Mouse (Mus musculus): Measurements from ENCODE around the gene Nfasc.

DNA sequence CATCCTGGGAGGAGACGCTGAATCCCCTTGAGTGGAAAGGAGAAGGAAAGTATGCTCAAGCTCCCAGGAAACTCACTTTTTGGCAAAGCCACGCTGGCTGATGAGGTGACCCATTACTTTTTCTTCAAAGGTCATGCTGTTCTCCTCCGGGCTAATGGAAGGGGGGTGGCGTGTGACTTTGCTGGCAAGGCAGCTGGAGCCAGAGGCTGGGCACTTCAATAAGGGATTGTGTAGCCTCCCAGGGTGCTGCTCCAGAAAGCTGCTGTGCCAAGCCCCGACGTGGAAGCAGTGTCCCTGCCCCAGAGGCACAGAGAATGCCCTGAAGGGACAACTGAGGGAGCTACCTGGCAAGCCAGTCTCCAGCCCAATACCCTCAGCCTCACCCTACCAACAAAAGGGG, 101.3 kb downstream of the Nfasc start:
- TF ChIP-seq CTCF (IDR thresholded peaks at IDR 0.05; ENCODE audit: control insufficient read depth, insufficient read depth, low read length) = no peak
- TF ChIP-seq POLR2A (IDR thresholded peaks at IDR 0.05; ENCODE audit: borderline replicate concordance, control insufficient read depth, low read depth, low read length) = no peak
